Mouse (Mus musculus) right cerebral cortex, postnatal 10 days (tissue): ENCODE data around the gene Slc25a47.
"Not testable (repeated sequence)": the region's sequence is repeated elsewhere in the genome, so short reads cannot be mapped to it uniquely, and the experiment has no call there.

Experiments used
- DNase-seq, 2 experiments: peaks; one replicate each; pipeline ENCODE4 v3.0.0; 2021; ENCODE audit warnings: low spot score in 2 of 2

Slc25a47 gene

DNA sequence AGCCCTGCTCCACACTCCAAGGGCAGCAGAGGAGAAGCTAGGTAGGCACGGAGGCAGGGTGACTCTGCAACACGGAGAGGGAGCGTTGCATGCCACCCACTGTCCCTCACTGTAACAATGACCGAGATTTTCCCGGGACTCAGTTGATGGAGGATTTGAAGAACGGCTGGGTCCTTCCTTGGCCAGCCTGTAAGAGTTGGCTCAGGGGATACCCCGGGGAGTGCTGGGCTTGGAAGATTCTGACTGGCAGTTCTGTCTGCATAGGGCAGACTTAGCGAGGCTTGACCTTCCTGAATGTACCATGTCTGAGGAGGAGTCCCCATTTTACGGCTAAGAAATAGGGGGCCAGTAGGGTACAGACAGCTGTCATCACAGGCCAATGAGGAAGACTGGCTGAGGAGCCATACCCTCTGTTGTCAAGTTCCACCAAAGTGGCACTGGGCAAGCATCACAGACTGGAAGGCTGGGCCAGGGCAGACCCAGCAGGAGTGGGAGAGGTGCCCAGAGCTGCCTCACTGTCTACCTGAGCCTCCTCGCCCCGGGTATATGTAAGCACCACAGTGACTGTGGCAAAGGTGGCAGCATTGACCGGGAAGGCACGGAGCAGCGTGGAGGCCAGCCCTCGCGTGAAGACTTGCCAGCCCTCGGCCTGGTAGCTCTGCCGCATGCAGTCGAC is 9.4 kb upstream of the Slc25a47 start:
- peak in 1 of 2 experiments; percentile 22 for DNase-seq

DNA sequence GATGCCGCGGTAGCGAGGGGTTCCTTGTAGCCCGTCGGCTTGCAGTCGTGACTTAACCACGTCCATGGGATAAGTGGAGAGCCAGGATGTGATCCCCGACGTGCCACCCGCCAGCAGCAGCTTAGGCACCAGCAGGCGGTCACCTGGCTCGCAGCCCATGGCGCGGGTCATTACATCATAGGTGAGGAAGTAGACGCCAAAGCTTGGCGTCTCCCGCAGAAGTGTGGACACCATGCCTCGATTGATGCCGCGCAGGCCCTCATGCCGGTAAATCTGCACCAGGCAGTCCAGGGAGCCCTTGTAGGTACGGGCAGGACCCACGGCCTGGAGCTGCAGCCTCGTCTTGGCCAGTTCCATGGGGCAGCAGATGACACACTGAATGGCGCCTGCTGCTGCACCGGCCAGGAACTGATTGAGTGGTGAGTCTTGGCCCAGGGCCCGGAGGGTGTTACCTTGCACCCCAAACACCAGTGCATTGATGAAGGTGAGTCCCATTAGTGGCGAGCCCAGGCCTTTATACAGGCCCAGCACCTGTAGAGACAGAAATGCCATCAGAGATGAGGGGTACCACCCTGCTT is 8.8 kb upstream of the Slc25a47 start:
- peak in 1 of 2 experiments; percentile 33 for DNase-seq

DNA sequence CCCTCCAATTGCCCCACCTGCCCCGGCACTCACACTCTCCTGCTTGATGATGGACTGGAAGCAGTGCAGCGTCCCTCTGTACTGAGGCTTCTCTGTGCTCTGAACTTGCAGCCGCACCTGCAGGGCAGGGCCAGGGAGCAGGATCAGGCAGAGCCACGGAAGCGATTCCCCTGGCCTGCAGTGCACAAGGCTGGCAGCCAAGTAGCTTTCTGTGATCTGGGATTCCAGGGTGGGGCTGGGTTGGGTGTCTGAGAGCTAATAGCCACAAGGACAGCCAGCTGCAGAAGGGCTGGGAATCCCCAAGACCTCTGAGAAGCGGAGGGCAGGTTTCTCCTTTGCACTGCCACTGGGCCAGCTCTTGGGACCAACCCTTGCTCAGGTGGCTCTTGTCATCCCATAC is 8.2 kb upstream of the Slc25a47 start:
- DNase-seq, result no peak

DNA sequence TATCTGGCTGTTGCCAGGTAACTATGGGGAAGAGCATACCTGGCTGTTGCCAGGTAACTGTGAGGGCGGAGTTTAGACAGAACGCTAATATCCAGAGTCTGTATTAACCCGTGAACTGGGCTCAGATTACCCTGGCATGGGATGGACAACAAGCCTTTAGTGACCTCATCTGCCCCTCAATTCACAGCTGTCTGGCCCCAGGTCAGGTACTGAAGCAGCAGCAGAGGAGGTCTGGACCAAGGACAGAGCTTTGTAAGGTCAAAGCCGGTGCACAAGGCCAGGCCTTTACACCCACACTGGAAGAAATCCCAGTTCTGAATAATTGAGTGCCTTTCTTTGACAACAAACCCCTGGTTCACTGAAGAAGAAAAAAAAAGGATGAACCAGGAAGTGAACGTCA is 6.2 kb upstream of the Slc25a47 start:
- no peak for DNase-seq

DNA sequence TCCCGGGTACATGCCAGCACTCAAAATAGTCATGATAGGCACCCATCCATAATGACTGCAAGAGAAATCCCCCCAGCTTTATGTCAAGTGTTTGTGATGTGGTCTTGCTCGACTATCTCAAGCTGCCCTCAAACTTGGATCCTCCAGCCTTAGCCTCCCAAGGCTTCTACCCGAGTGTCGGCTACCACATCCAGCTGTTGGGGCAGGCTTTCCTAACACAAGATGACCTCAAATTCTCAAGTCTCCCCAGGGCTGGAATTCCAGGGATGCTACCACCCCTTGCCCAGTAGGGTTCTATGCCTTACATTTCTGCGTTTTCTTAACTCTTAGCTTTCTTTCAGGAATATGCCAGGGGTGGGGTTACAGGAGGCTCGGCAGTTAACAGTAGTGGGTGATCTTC is 5.5 kb upstream of the Slc25a47 start:
- DNase-seq, result no peak

DNA sequence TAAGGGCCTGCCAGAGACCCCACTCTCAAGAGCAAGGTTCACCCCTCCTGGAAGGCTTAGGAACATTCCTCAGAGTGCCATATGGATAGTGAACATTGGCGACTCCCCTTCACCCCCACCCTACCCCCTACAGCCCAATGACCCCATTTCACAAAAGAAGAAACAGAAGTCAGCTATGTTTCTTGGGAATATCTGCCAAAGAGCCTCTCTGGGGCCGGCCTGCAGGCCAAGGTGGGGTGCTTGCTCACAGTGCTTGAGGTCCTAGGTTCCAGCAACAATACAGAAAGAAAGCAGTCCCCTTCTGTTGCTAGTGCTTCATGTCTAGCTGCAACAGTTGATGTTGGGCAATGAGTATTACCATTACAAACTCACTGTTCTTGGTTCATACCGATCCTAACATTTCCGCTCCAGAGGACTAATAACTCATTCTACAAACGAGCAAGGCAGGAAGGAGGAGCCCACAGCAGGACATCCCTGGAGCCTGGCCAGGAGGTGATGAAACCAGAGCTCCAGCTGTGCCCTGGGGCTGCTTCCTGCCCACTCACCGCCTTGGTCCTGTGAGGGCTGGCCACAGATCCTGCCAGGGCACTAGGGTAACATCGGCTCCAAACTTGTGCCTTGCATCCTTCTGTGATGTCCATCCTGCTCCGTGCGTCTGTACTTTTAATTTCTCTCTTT is 3.7 kb upstream of the Slc25a47 start:
- DNase-seq, result no peak

DNA sequence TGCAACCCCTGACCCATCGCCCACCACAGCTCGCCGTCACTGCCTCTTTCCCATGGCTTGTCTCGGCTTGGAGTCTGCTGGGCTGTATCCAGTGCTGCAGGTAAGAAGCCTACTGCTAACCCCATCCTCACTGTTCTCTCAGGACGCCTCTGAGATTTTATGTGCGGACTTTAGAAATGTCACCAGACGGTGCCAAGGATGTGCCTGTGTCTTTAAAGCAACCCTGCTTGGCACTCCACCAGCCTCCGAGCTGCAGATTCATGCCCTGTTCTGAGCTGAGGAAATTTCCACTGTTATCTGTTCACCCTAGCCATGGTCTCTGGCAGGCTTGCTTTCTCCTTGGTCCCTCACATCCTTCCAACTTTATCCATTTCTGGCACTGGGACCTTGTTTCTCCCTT is 3.0 kb upstream of the Slc25a47 start:
- DNase-seq, result no peak

DNA sequence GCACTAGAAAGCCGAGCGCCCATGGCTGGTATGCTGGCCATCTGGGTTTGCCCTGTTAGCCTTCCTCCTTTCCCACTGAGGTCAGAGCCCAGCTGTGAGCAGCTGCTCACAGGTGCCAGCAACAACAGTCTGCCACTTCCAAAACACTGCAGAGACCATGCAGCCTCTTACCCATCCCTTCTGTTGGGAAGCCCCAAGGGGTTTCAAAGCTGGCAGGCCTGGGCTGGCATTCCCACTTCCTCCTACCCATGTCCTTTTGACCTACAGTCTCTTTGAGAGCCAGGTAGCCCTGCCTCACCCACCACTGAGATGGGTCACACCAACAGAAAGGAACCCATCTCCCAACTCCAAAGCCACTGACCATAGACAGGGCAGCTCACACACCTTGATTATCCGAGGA is 2.4 kb upstream of the Slc25a47 start:
- DNase-seq, result no peak

DNA sequence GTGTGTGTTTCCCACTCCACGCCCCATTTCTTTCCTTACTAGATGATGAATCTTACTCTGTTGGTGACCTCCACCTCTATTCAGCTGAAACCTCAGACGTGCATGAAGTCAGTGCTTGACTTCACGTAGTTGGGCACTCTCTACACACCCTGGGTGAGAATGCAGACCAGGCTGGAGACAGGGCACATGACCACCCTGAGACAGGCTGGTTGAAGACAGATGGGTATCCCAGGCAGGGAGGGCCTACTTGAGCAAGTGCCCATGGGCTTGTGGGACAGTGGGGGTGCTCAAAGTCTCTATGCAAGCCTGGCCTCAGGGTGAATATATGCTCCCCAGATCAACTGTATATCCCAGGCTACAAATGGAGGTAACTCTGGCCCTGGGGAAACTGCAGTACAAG is 1.5 kb upstream of the Slc25a47 start:
- no peak for DNase-seq

DNA sequence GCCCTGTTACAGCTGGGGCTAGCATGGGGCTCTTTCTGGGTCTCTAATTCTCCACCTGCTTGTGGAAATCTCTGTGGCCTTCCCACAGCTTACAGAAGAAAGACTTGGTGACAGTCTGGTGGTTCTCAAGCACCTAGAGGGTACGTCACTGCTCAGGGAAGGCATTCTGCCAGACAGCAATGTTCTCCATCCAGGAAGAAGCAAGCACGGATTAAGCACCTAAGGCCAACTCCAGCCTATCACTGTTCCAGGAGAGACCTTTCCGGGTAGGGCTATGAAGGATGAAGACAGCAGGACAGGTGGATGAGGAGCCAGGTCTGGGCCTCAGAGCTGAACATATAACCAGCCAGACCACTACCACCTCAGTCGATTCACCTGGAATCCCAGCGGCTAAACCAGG is 1.1 kb upstream of the Slc25a47 start:
- DNase-seq, result no peak

DNA sequence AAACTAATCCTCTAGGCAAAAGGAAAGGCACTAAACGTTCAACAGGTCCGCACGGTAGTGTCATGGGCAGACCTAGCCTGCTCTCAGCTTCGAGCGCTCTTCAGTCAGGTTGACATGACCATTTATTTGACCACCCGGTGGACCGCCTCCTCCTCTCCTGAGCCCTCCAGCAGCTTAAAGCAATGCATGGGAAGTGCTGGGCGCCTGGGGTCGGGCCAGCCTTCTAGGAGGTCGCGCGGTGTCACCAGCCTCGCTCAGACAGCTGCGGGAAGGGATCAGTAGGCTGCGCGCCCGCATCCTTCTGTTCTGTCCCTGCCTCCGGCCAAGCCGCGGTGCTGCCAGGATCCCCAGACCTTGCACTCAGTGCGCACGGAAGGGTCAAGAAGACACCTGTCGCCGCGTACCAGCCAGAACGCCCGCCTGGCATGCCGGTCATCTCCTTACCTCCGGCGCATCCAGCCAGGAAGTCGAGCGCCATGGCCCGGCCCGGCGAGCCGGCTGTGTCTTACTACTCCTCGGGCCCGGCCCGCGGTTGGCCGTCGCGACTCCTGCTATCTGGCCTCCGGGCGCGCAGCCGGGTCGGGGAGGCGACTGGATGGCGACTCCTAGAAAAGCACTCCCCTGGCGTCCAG is 522 bp upstream of the Slc25a47 start:
- no peak for DNase-seq

DNA sequence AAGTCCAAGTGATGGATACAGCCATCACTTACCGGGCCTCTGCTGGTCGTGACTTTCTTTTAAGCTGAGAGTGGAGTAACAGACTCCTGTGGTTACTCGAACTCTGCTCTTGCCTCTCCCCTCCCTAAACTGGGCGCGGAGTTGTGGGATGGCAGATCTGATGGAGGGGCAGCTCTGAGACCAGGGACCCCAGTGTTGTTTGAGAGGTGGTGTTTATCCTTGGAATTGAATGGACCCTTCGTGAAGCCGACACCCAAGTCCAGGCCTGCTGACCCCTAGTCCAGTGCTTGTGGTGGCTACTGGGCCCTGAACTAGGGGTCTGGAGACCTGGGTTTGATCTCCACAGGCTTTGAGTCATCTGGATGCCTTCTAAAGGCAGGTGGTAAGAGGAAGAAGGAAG is 876 bp downstream of the Slc25a47 start:
- DNase-seq, result no peak

DNA sequence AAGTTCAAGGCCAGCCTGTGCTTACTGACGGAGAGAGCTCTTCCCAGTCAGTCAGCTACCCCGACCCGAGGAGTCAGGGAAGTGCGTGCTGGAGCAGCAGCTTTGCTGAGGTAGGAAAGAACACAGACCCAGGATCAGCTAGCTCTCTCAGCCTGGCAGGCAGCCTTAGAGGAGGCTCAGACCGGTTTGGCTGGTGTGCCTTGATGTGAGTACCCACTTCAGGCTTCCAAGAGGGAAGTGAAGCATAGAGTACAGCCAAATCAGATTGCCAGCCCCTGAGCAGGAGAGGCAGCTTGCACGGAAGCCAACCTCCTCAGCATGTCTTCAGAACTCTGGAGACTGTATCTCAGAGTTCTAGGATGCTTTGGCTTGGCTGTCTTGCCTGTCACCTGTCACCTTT is 5.3 kb downstream of the Slc25a47 start:
- peak; percentile 49 to 52 for DNase-seq

DNA sequence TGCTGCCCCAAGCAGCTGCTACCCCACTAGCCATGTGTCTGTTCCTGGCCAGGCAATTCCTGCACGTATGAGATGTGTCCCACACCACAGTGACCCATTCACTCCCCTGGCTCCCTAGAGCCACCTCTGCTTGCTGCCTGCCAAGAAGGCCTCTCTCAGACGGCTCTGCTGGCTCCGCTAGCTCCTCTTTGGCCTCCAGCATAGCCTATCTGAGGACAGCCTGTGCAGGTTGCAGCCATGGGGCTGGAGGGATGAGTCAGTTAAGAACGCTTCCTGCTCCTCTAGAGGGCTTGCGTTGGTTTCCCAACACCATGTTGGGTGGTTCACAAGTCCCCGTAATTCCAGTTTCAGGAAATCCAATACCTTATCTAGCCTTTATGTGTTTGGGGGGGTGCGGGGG is 6.8 kb downstream of the Slc25a47 start:
- DNase-seq, result no peak

DNA sequence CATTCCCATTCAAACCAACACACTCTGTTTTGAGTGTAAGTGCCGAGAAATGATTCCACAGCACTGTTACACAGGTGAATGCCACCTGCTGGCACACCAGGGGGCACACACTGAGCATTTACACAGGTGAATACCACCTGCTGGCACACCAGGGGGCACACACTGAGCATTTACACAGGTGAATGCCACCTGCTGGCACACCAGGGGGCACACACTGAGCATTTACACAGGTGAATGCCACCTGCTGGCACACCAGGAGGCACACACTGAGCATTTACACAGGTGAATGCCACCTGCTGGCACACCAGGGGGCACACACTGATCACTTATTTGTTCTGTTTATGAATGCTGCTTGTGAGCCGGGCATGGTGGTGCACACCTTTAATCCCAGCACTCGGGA is 12.2 kb downstream of the Slc25a47 start:
- DNase-seq, result not testable (repeated sequence)

DNA sequence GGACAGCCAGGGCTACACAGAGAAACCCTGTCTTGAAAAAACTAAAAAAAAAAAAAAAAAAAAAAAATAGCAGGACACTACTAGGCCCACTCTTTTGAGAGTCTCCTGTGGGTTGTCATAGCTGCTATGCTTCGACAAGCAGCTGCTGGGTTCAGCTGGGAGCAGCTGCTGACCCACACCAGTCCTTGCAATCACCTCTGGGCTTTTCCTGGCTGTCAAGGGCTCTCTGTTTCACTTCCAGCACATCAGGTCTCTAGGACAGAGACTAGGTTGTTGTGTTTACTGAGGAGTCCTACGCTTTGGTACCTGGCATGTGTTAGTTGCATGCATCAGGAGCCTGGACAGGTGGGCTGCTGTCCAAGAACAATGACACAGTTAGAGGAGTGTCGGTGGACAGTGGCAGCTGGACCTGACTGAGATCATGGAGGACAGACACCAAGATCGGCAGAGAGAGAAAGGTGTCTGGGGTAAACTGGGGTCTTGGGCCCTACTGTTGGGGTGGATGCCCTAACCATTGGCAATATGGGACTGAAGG is 13.7 kb downstream of the Slc25a47 start:
- DNase-seq, result no peak

DNA sequence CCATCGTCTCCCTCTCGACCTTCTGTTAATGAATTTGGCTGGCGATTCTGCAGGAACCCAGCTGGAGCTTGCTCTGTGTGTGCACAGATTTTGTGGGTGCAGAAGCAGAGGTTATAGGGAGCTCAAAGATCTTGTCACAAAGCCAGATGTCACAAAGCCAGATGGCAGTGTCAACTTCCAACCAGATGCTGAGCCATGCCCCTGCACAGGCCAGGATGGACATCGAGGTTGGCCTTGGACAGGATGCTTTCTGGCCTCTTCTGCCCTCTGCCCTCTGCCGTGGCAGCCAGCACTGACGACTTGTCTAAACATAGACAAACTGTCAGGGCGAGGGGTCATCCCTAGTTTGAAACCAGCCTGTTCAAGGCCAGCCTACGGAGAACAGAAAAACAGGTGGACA is 14.3 kb downstream of the Slc25a47 start:
- DNase-seq, result no peak

DNA sequence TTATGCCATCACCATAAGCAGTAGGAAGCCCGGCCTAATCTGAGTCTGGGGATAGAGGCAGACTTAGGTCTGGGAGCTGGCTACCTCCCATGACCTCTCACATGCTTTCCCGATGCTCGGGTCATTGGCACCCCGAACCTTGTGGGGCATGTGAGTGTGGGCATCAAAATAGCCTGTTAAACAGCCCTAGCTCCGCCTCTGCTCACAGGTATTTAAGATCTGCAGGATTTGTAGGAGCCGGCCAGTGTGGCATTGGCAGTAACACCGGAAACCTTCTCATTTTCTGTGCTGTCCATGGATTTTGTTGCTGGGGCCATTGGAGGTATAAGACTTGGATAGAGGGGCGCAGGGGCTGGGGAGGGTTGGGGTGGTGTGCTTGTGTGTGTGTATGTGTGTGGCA is 15.0 kb downstream of the Slc25a47 start:
- DNase-seq, result no peak

DNA sequence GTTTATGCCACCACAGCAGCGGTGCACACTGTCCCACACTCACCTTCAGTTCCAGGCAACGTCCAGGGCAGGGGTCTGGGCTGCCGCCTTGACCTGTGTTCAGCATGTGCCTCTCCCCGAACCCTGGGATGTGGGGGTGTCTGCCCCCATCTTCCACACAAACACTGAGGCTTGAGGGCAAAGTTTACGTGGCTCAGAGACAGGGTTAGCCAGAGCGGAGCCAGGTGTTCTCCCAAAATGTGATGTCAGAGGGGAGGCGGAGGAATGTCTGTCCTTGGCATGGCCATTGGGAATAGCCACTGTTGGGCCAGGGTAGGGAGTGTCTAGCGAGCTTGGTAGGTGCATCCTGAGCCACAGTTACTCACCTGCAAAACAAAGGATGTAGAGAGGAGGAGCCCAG is 17.0 kb downstream of the Slc25a47 start:
- DNase-seq, result no peak

DNA sequence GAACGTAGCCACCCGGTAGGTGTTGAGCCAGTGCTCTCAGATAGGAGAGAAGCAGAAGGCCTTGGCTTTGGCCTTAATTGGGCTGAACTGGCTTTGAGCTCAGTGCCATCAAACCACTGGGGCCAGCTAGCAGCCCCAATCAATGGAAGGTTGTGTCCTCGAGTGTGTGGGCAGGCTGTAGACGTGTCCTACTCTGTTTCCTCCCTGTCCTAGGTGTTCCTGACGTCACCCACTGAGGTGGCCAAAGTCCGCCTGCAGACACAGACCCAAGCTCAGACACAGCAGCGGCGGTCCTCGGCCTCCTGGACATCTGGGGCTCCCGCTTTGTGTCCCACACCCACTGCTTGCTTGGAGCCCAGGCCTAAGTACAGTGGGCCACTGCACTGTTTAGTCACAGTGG is 19.2 kb downstream of the Slc25a47 start:
- DNase-seq, result no peak

DNA sequence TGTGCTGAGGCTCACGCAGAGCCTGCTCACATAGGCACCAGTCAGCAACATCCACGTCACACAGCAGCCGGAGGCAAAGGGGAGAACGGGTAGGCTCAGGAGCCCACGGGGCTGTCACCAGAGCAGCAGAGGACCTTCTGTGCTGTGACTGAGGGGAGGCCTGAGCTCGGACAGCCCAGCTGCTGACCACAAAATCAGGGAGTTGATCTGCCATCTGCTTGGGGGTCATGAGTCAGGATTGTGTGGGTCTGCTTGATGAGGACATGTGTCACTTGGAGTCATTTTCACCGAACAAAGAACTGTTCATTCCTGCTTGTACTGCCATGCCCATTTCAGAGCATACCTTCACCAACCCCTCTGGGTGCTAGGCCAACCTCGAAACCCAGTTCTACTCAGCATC is 20.3 kb downstream of the Slc25a47 start:
- no peak for DNase-seq

DNA sequence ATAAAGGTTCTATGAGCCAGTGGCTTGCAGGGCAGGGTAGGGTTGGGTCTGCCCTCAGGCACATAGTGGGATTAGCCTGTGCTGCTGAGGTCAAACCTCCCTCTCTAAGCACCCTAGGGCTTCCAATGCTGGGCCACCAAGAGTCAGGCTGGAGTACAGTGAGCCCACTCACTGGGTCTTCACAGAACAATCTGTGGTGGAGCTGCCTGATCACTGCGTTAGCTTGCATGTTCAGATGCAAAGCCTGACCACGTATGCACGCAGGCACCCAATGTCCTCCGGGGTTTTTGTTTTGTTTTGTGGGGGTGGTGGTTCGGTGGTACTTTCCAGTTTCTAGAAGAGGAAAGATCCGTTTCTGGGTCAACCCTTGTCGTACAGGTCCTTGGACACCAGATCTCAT is 21.3 kb downstream of the Slc25a47 start:
- no peak for DNase-seq
